Mouse (Mus musculus) mammary gland, adult 2 months (tissue): ENCODE measurements around the gene Acly. TPM values are rescaled to one million over a fixed set of nuclear protein-coding genes. Genes with fewer than 3 reads are reported as not detected.

Experiments
- polyA plus RNA-seq: library from polyadenylated mRNA; depleted of rRNA; stranded (reverse); fragments of >200 nt; gene quantifications from 2 replicates; pipeline ENCODE4 v1.2.3, GENCODE M21; 2012; ENCODE audit warnings: low replicate concordance; rRNA removed

Gene Acly
- polyA plus RNA-seq: 897 and 934 TPM in 2 replicates

DNA sequence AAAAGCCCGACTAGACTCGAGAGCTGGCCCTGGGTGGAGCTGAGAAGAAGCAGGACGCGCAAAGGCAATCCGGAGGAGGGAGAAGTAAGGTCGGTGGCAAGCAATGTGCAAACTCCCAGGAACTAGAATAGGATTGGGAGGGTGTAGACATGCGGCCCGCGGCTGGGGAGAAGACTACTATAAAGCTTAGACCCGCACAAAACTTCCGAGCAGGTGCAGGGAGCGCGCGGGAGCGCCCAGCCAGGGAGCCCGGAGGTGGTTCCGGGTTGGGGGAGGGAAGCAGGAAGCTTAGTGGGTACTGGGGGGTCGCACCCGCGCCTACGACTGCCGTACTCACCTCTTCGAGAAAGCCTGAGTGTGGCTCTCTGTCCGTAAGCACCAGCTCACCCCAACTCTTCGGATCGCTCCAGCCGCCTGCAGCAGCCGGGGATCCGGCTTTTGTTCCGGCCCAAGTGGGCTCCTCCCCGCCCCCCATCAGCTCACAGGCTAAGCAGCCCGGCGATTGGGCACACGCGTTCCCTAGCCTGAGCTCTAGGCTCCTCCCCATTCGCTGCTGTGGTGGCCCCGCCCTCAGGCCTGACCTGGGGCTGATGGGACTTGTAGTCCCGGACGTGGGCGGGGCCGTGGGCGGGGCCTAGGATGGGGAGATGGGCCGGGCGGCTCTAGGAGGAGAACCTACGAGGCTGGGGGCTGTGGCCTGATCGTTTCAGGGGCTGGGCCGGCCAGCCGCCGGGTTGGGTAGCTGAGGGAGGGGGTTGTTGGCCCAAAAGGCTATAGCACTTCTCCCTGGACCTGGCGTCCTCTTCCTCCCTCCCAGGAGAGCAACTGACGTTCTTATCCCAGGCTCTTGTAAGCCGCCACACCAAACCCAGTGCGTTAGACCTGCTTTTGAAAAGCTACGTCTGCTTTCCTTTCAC, at the start of gene Acly:
Acly (minus strand) TSS at position 543 of the 917 bp plus-strand sequence.

DNA sequence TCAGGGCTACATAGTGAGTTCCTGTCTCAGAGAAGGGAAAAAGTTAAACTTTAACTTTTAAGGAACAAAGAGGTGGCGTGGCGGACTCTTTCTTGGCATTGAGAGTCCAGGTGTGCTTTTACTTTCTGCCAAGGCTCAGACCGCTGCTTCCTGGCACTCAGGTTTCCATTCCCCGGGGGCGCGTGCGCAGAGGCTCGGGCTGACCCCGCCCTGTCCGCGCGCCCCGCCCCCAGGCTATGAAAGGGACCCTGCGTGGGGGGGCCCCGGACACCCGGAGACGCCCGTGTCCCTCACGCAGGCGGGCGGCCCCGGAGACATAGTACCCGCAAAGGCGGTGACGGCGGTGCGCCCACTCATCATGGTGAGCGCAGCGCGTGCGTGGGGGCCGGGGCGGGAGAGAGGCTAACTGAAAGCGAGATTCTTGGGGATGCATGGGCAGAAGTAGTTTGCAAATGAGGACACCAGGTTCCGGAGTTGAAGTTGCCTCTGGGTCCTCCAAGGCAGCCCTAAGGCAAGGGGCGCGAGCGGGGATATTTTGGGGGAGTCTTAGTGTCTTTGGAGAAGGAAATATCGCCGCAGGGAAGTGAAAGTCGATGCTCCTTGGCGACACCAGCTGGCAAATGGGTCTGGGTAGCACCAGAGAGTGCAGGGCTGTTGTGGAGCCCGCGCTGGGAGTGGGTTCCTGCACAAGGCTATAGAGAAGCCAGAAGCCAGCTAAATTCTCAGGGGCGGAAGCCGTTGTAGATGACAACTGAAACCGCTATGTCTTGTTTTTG, 47.1 kb upstream of the Acly start, which contains the start of gene Cnp:
Cnp (plus strand) TSS at position 197 of the 776 bp plus-strand sequence.

DNA sequence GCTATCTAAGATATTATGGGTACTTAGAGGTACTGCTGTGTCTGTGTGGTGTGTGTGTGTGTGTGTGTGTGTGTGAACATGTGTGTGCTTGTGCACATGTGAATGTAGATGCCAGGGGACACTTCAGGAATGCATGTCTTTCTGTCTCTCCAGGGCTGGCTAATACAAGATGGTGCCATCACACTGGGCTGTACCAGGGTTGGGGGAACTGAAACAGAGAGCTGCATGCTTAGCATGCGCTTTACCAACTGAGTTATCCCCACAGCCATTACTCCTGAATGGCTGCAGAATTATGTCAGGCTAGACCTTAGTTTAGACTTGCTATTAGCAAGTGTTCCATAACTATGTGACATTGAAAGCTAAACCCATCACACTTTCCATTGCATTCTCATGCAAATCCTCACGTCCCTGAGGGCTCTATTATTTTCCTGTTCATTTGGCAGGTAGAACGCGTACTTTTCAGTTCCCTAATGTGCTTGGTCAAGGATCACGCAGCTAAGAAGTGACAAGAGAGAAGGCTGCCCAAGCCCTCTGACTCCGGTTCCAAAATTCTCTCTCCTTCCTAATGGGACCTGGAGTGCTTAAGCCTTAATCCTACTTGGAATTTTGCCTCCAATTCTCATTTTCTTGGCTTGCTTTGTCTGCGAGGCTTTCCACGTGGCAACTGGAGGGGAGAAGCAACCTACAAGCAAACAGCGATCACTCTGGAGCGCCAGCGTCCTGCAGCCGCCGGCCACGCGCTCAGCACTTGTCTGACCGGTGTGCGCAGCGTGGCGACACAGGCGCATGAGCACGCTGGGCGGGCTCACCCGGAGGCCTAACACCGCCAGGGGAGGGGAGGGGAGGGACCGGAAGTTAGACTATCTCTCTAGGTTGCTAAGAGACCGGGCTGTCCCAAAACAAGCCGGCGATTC, 17.3 kb upstream of the Acly start, which contains the start of gene Ttc25:
Ttc25 (plus strand) TSS at position 776 of the 914 bp plus-strand sequence.

DNA sequence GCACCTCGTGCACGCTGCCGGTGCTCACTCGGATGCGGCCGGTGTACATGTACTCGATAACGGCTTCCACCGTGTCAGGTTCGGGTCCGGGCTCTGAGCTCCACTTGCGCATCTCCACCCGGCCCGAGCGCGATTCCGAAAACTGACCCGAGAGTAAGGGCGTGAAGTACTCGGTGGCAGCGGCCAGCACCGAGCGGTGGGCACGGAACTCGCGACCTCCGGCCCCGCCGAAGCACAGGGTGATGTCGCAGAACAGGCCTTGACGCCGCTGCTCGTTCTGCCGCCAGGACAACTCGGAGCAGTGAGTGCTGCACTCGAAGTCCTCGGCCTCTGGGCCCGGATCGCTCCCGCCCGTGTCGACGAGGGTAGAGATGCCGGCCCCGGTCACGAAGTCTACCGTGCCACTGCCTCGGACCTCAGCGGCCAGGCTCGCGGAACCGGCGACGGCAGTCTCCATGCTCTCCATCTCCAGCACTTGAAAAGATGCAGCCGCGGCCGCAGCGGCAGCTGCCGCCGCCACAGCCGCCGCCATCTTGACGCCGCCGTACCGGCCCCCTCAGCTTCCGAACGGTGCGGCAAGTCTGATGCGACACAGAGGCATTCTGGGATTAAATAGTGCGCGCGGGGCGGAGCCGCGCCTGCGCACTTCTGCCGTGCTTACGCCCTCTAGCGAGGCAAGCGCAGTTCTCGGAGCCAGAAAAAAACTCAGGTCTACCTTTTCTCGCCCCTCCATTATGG, 55.4 kb downstream of the Acly start, which contains the start of gene Klhl11:
Klhl11 (minus strand) TSS at position 545 of the 738 bp plus-strand sequence.

DNA sequence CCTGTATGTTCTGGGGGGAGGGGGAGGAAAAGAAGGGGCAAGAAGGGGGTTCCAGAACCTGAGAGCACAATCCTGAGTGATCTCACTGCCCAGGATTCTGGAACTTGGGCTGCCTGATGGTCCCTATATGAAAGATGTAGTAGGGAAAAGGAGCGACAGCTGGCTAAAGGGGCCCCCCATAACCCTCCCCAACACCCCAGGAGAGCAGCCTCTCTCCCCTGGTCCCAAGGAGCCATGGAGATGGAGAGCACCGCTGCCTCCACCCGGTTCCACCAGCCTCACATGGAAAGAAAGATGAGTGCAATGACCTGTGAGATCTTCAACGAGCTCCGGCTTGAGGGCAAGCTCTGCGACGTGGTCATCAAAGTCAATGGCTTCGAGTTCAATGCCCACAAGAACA, 86.0 kb downstream of the Acly start, which contains the start of the genes Nt5c3b and Klhl10:
Nt5c3b (minus strand) TSS at position 12 of the 400 bp plus-strand sequence.
Klhl10 (plus strand) TSS at position 121 of the 400 bp plus-strand sequence.

Other genes starting within 250 kb of the Acly start
- gene Eif1, start 208.1 kb downstream of the Acly start, polyA plus RNA-seq: 105 and 139 TPM in 2 replicates
- not detected in 2 replicates for gene Gast, start 193.6 kb downstream of the Acly start, polyA plus RNA-seq
- 11.5 and 15.2 TPM in 2 replicates for gene Hap1, start 171.9 kb downstream of the Acly start, polyA plus RNA-seq
- 197 and 231 TPM in 2 replicates for gene Jup, start 130.2 kb downstream of the Acly start, polyA plus RNA-seq
- 22.4 and 40.4 TPM in 2 replicates for gene P3h4, start 113.2 kb downstream of the Acly start, polyA plus RNA-seq
- gene Fkbp10, start 112.3 kb downstream of the Acly start, polyA plus RNA-seq: 45.8 and 58.9 TPM in 2 replicates
- 30.1 and 47.6 TPM in 2 replicates for gene Nt5c3b, start 86.2 kb downstream of the Acly start, polyA plus RNA-seq
- gene Klhl10, start 86.1 kb downstream of the Acly start, polyA plus RNA-seq: 0.27 and 0.57 TPM in 2 replicates
- 3.1 and 5.7 TPM in 2 replicates for gene Klhl11, start 55.3 kb downstream of the Acly start, polyA plus RNA-seq
- 1.0 and 2.6 TPM in 2 replicates for gene Ttc25, start 17.6 kb upstream of the Acly start, polyA plus RNA-seq
- gene Cnp, start 46.9 kb upstream of the Acly start, polyA plus RNA-seq: 42.6 and 64.4 TPM in 2 replicates
- 61.2 and 75.2 TPM in 2 replicates for gene Nkiras2, start 91.2 kb upstream of the Acly start, polyA plus RNA-seq
- 25.5 and 53.3 TPM in 2 replicates for gene Dnajc7, start 92.2 kb upstream of the Acly start, polyA plus RNA-seq
- 1.4 and 2.1 TPM in 2 replicates for gene Zfp385c, start 164.5 kb upstream of the Acly start, polyA plus RNA-seq
- 10.3 and 16.6 TPM in 2 replicates for gene Dhx58, start 176.3 kb upstream of the Acly start, polyA plus RNA-seq
- 37.3 and 46.8 TPM in 2 replicates for gene Kat2a, start 184.5 kb upstream of the Acly start, polyA plus RNA-seq
- gene Hspb9, start 185.8 kb upstream of the Acly start, polyA plus RNA-seq: not detected in 2 replicates
- gene Rab5c, start 210.2 kb upstream of the Acly start, polyA plus RNA-seq: 187 and 251 TPM in 2 replicates
- gene Kcnh4, start 231.9 kb upstream of the Acly start, polyA plus RNA-seq: 0.72 and 1.3 TPM in 2 replicates
- not detected in 2 replicates for gene Hcrt, start 234.9 kb upstream of the Acly start, polyA plus RNA-seq
- 15.5 and 16.5 TPM in 2 replicates for gene Ghdc, start 243.0 kb upstream of the Acly start, polyA plus RNA-seq